Mouse (Mus musculus) CH12.LX (cell line): ENCODE measurements around the gene Scyl1.

Source experiments
- KAT2A ChIP-seq: IDR thresholded peaks from 2 replicates; pipeline ENCODE4 v1.6.1; 2012; ENCODE audit warnings: low read length, improper control_type of control experiment, inconsistent platforms; ENCODE audit not compliant: insufficient replicate concordance
- RAD21 ChIP-seq: IDR thresholded peaks from 2 replicates; pipeline ENCODE4 v1.6.1; 2011; ENCODE audit warnings: low read depth, mild to moderate bottlenecking, low read length, improper control_type of control experiment, moderate library complexity
- SMC3 ChIP-seq: IDR thresholded peaks from 2 replicates; pipeline ENCODE4 v1.6.1; 2011; ENCODE audit warnings: low read depth, low read length, improper control_type of control experiment
- TCF12 ChIP-seq: IDR thresholded peaks from 2 replicates; pipeline ENCODE4 v1.6.1; 2014; ENCODE audit warnings: low read depth, mild to moderate bottlenecking, inconsistent platforms, low read length, improper control_type of control experiment
- ZMIZ1 ChIP-seq: IDR thresholded peaks from 2 replicates; pipeline ENCODE4 v1.6.1; 2012; ENCODE audit warnings: low read depth, mild to moderate bottlenecking, inconsistent platforms, low read length, improper control_type of control experiment

GRCm38 (mm10) chr19:5801432-5801964 is 30.3 kb upstream of the Scyl1 start:
- TF ChIP-seq KAT2A (no peak), TCF12 (no peak), SMC3 (no peak), RAD21 (no peak), ZMIZ1 (no peak)
